Mouse (Mus musculus) embryonic fibroblast, embryonic 13.5 days (primary cell): Measurements from ENCODE around the gene 2310030G06Rik. TPM values are rescaled to one million over a fixed set of nuclear protein-coding genes. Genes with fewer than 3 reads are reported as not detected.

Experiments
- H3K27ac ChIP-seq: 2 replicates; pipeline ENCODE4 v1.5.1; 2012; ENCODE audit warnings: low read length, control low read depth, inconsistent platforms; ENCODE audit not compliant: insufficient read depth
- H3K4me1 ChIP-seq: 2 replicates; pipeline ENCODE4 v1.6.1; 2011; ENCODE audit warnings: low read length; ENCODE audit not compliant: control insufficient read depth, insufficient read depth
- H3K4me3 ChIP-seq: 2 replicates; pipeline ENCODE4 v1.5.1; 2011; ENCODE audit warnings: mild to moderate bottlenecking, control low read depth, low read length; ENCODE audit not compliant: insufficient read depth
- CTCF ChIP-seq: IDR thresholded peaks from 2 replicates; pipeline ENCODE4 v1.5.1; 2011; ENCODE audit warnings: mild to moderate bottlenecking, control low read depth, low read length, moderate library complexity, borderline replicate concordance; ENCODE audit not compliant: insufficient read depth
- POLR2A ChIP-seq: IDR thresholded peaks from 2 replicates; pipeline ENCODE4 v1.6.1; 2011; ENCODE audit warnings: low read depth, mild to moderate bottlenecking, control low read depth, low read length, moderate library complexity
- polyA plus RNA-seq: library from polyadenylated mRNA; stranded (reverse); fragments of >200 nt; gene quantifications from 2 replicates; pipeline ENCODE4 v1.2.4, GENCODE M21; 2011; ENCODE audit warnings: low read depth; ENCODE audit not compliant: missing spikeins, insufficient read length

Gene 2310030G06Rik
- 1.8 and 3.3 TPM in 2 replicates for polyA plus RNA-seq

GRCm38 (mm10) chr9:50746214-50746677 lies at the start of gene 2310030G06Rik:
Gene 2310030G06Rik, minus strand, starts transcription at chr9:50746536.
- Histone ChIP-seq H3K4me3 (peak within 1 kb of the TSS; percentile 36), H3K27ac (no peak within 1 kb of the TSS)

GRCm38 (mm10) chr9:50795266-50795665 lies 48.9 kb upstream of the 2310030G06Rik start:
- H3K27ac ChIP-seq, result no peak overlapping the region
- no peak overlapping the region for H3K4me3 ChIP-seq
- H3K4me1 ChIP-seq, result no peaks in the 10 kb centered on the region
- TF ChIP-seq CTCF (no peak), POLR2A (no peak)

More at GRCm38 (mm10) chr9:50746214-50746677, at the start of gene 2310030G06Rik:
- H3K4me1 ChIP-seq, result peaks cover 4% of the 10 kb centered on the region; the same call in 1 of the 2 replicates
- TF ChIP-seq POLR2A (0 out of 2 replicates have a peak, but pooled peaks have one; percentile 29), CTCF (no peak)

- TF ChIP-seq POLR2A (no peak), CTCF (peak; percentile 58; the same call in 1 of the 2 replicates)
- Histone ChIP-seq H3K27ac (no peak overlapping the region), H3K4me1 (no peaks in the 10 kb centered on the region), H3K4me3 (no peak overlapping the region)
Observed at GRCm38 (mm10) chr9:50782155-50782554, 35.8 kb upstream of the 2310030G06Rik start.

- H3K4me1 ChIP-seq, result peaks cover 8% of the 10 kb centered on the region
- peak overlapping the region; percentile 66 for H3K4me3 ChIP-seq
- no peak overlapping the region for H3K27ac ChIP-seq
- TF ChIP-seq CTCF (no peak), POLR2A (no peak)
Observed at GRCm38 (mm10) chr9:50776162-50776760, 29.9 kb upstream of the 2310030G06Rik start.

GRCm38 (mm10) chr9:50775662-50776126 lies 29.4 kb upstream of the 2310030G06Rik start:
- Histone ChIP-seq H3K27ac (no peak overlapping the region), H3K4me3 (peak overlapping the region; percentile 66), H3K4me1 (peaks cover 8% of the 10 kb centered on the region)
- TF ChIP-seq POLR2A (0 out of 2 replicates have a peak, but pooled peaks have one; percentile 11), CTCF (no peak)

- H3K4me3 ChIP-seq, result peak within 1 kb of the TSS; percentile 66
- peak within 1 kb of the TSS; percentile 41; the same call in 1 of the 2 replicates for H3K27ac ChIP-seq
- peaks cover 8% of the 10 kb centered on the region for H3K4me1 ChIP-seq
- TF ChIP-seq POLR2A (peak; percentile 82), CTCF (no peak)
Observed at GRCm38 (mm10) chr9:50774991-50775612, 28.8 kb upstream of the 2310030G06Rik start, which contains the start of the genes Alg9 and 1110032A03Rik. Gene Alg9, plus strand, starts transcription at chr9:50775019. Gene 1110032A03Rik, minus strand, starts transcription at chr9:50775520.

GRCm38 (mm10) chr9:50774026-50774462 lies 27.7 kb upstream of the 2310030G06Rik start:
- H3K27ac ChIP-seq, result no peak overlapping the region
- TF ChIP-seq POLR2A (no peak), CTCF (no peak)

GRCm38 (mm10) chr9:50770011-50770410 lies 23.7 kb upstream of the 2310030G06Rik start:
- Histone ChIP-seq H3K4me1 (peaks cover 6% of the 10 kb centered on the region), H3K27ac (no peak overlapping the region), H3K4me3 (no peak overlapping the region)
- TF ChIP-seq CTCF, result no peak
- TF ChIP-seq POLR2A, result no peak

More at GRCm38 (mm10) chr9:50774026-50774462, 27.7 kb upstream of the 2310030G06Rik start:
- H3K4me1 ChIP-seq, result peaks cover 8% of the 10 kb centered on the region
- H3K4me3 ChIP-seq, result peak overlapping the region; percentile 19

GRCm38 (mm10) chr9:50768107-50769002 lies 22.0 kb upstream of the 2310030G06Rik start, which contains the start of gene Fdxacb1:
Gene Fdxacb1, plus strand, starts transcription at chr9:50768236.
- Histone ChIP-seq H3K4me1 (peaks cover 2% of the 10 kb centered on the region; the same call in 1 of the 2 replicates), H3K27ac (peak within 1 kb of the TSS; percentile 90), H3K4me3 (peak within 1 kb of the TSS; percentile 77)
- TF ChIP-seq CTCF (peak; percentile 54; the same call in 1 of the 2 replicates), POLR2A (peak; percentile 75)
